In the genomic region with DNA sequence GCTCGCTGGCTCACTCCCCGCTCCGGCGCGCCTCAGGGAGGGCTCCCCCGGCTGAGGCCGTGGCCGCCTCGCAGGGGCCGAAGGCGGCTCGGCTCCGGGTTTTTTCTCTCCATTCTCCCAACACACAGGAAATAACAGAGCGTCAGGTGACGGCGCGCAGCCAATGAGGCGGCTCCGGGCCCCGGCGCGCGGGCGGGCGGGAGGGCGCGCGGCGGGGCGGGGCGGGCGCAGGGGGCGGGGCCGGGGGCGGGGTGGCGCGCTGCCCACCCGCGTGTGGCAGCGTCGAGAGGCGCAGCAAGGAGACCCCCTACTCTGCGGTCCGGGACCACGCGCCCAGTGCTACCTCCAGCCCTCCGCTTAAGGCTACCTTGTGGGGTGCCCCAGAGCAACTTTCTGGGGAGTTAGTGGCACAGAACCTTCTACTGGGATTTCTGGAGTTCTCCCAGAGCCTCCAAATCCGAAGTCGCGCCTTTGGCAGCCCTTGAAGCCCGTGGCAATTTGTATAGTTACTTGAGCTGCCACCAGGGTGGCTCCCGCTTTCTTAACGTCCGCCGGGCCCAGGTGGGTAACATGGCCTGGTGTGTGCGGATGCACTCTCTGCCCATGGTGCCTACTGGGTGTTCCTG, we compare ENCODE assay signal across 8 mouse cellular contexts.
A peak's percentile ranks its signal among the peaks of the same experiment; 100 is the strongest.
DNase-seq lines count a peak whose midpoint lies in the region; ATAC-seq and TF ChIP-seq lines count a peak whose summit lies in the region.

No protein-coding gene starts in this region.

- DNase-seq in CH12.LX (ENCODE audit: extremely low read depth), result peak; percentile 81
- DNase-seq in brain, embryonic 18.5 days (ENCODE audit: low read depth, low spot score), result peak; percentile 60
- peak; percentile 92 for DNase-seq in kidney, postnatal 10 days
- peak; percentile 94 for DNase-seq in lung, embryonic 14.5 days
- DNase-seq in testis, postnatal 14 days (ENCODE audit: low spot score), result peak; percentile 88

- no peaks in the 10 kb centered on the region for H3K27me3 ChIP-seq in CH12.LX (replicated peaks)
- H3K27me3 ChIP-seq in erythroblast, embryonic 14.5 days (ENCODE audit: control insufficient read depth), result no peaks in the 10 kb centered on the region
- H3K27me3 ChIP-seq in heart, embryonic 14.5 days (ENCODE audit: control insufficient read depth, insufficient read depth, low read length), result no peaks in the 10 kb centered on the region
- H3K27me3 ChIP-seq in lung, embryonic 14.5 days (ENCODE audit: insufficient read depth, low read length), result no peaks in the 10 kb centered on the region

- dilution Hi-C loops in CH12.LX (cut with MboI; ENCODE audit: extremely low pct_ligation_motif_present, extremely low pct_unique_long_range_greater_than_20kb, low sequenced_read_pairs), result no loop called here

- peaks cover 0 to 17% of the 10 kb centered on the region in 2 experiments for H3K36me3 ChIP-seq in CH12.LX (replicated peaks in 1 of 2; ENCODE audit: control insufficient read depth in 1 of 2, insufficient read depth in 1 of 2, low read length in 1 of 2)
- no peaks in the 10 kb centered on the region; the same call in 1 of the 2 replicates for H3K36me3 ChIP-seq in erythroblast, embryonic 14.5 days (ENCODE audit: control insufficient read depth)
- no peaks in the 10 kb centered on the region for H3K36me3 ChIP-seq in heart, embryonic 14.5 days (ENCODE audit: control insufficient read depth, insufficient read depth, low read length)
- H3K36me3 ChIP-seq in lung, embryonic 14.5 days (ENCODE audit: insufficient read depth), result no peaks in the 10 kb centered on the region

- peaks cover 34% of the 10 kb centered on the region for H3K79me2 ChIP-seq in CH12.LX (replicated peaks; ENCODE audit: control insufficient read depth, extremely low read depth, insufficient read depth, poor library complexity, severe bottlenecking)

- 1% methylated on average over 56 of the region's 56 CpGs for WGBS in heart, embryonic 14.5 days
- 1% methylated on average over 53 of the region's 56 CpGs for WGBS in lung, embryonic 14.5 days

- TF ChIP-seq CTCF in CH12.LX (conservative IDR thresholded peaks at IDR 0.05 in 1 of 2, IDR thresholded peaks at IDR 0.05 in 1 of 2; ENCODE audit: low read depth in 2 of 2, low read length in 2 of 2), result no peak
- TF ChIP-seq CTCF in lung, embryonic 14.5 days (IDR thresholded peaks at IDR 0.05; ENCODE audit: low read depth), result peak; percentile 31

- H3K27ac ChIP-seq in CH12.LX (ENCODE audit: insufficient read depth, low read depth), result peak overlapping the region; percentile 80; the same call in 1 of the 2 replicates
- peak overlapping the region; percentile 68 to 83 for H3K27ac ChIP-seq in heart, embryonic 14.5 days (replicated peaks in 1 of 2; ENCODE audit: control insufficient read depth in 1 of 2, insufficient read depth in 1 of 2, low read depth in 2 of 2, low read length in 2 of 2)
- peak overlapping the region; percentile 90 for H3K27ac ChIP-seq in lung, embryonic 14.5 days (ENCODE audit: low read depth)

- no peak for TF ChIP-seq EP300 in CH12.LX (IDR thresholded peaks at IDR 0.05; ENCODE audit: low read length)

- TF ChIP-seq RAD21 in CH12.LX (IDR thresholded peaks at IDR 0.05; ENCODE audit: low read depth, low read length), result no peak

- ATAC-seq in heart, embryonic 14.5 days (ENCODE audit: insufficient number of reproducible peaks, insufficient read depth, low FRiP score, low read depth), result peak; percentile 91
- peak; percentile 92 for ATAC-seq in lung, embryonic 14.5 days (ENCODE audit: insufficient read depth)
- peak; percentile 72 for ATAC-seq in neutrophil, adult 5-6 weeks (ENCODE audit: extremely low read depth, insufficient number of reproducible peaks, low FRiP score, poor library complexity, severe bottlenecking)

- H3K4me2 ChIP-seq in CH12.LX (ENCODE audit: insufficient read depth, low read depth, poor library complexity, severe bottlenecking), result peak overlapping the region; percentile 53
- peak overlapping the region; percentile 93 for H3K4me2 ChIP-seq in heart, embryonic 14.5 days (ENCODE audit: low read length)
- peak overlapping the region; percentile 73 for H3K4me2 ChIP-seq in lung, embryonic 14.5 days

- in situ Hi-C loops in CH12.LX (cut with MboI; ENCODE audit: low pct_ligation_motif_present, low pct_unique_long_range_greater_than_20kb, low sequenced_read_pairs), result no loop called here

- peak; percentile 88 for TF ChIP-seq POLR2A in CH12.LX (IDR thresholded peaks at IDR 0.05; ENCODE audit: low read depth, low read length)

- no peaks in the 10 kb centered on the region for H3K9me3 ChIP-seq in CH12.LX (replicated peaks; ENCODE audit: low read length)
- no peaks in the 10 kb centered on the region for H3K9me3 ChIP-seq in erythroblast, embryonic 14.5 days (ENCODE audit: control insufficient read depth, low read length)
- no peaks in the 10 kb centered on the region for H3K9me3 ChIP-seq in heart, embryonic 14.5 days (ENCODE audit: control insufficient read depth, low read length)
- no peaks in the 10 kb centered on the region for H3K9me3 ChIP-seq in lung, embryonic 14.5 days (ENCODE audit: low read depth, low read length)

- peak overlapping the region; percentile 97 for H3K9ac ChIP-seq in CH12.LX (ENCODE audit: insufficient read depth, low read depth)
- peak overlapping the region; percentile 91 for H3K9ac ChIP-seq in heart, embryonic 14.5 days (ENCODE audit: low read length)
- peak overlapping the region; percentile 90 for H3K9ac ChIP-seq in lung, embryonic 14.5 days

- H3K4me3 ChIP-seq in CH12.LX (replicated peaks in 1 of 3; ENCODE audit: low read depth in 2 of 3, low read length in 2 of 3, poor library complexity in 1 of 3), result peak overlapping the region; percentile 81 to 100 (median 97)
- H3K4me3 ChIP-seq in erythroblast, embryonic 14.5 days (replicated peaks), result peak overlapping the region; percentile 99
- H3K4me3 ChIP-seq in heart, embryonic 14.5 days (ENCODE audit: control insufficient read depth in 1 of 2, insufficient read depth in 1 of 2, low read depth in 1 of 2, low read length in 2 of 2), result peak overlapping the region; percentile 66 to 92
- H3K4me3 ChIP-seq in lung, embryonic 14.5 days (ENCODE audit: low read depth, low read length), result peak overlapping the region; percentile 96

- peaks cover 5 to 64% of the 10 kb centered on the region in 2 experiments for H3K4me1 ChIP-seq in CH12.LX (ENCODE audit: control insufficient read depth in 1 of 2, insufficient read depth in 2 of 2)
- peaks cover 37% of the 10 kb centered on the region for H3K4me1 ChIP-seq in erythroblast, embryonic 14.5 days (ENCODE audit: control insufficient read depth)
- H3K4me1 ChIP-seq in heart, embryonic 14.5 days (ENCODE audit: control insufficient read depth in 2 of 2, insufficient read depth in 2 of 2, low read length in 2 of 2), result peaks cover 16 to 42% of the 10 kb centered on the region in 2 experiments
- H3K4me1 ChIP-seq in lung, embryonic 14.5 days (ENCODE audit: insufficient read depth), result peaks cover 19% of the 10 kb centered on the region

TF ChIP-seq in CH12.LX, 34 proteins besides CTCF, POLR2A, EP300 and RAD21 (continues in another document):
- TF ChIP-seq POLR2AphosphoS2 (IDR thresholded peaks at IDR 0.05; ENCODE audit: low read depth, low read length), result no peak
- TF ChIP-seq JUND (conservative IDR thresholded peaks at IDR 0.05; ENCODE audit: low read depth, low read length), result no peak
- 0 out of 2 replicates have a peak, but pooled peaks have one; percentile 17 for TF ChIP-seq HCFC1 (IDR thresholded peaks at IDR 0.05; ENCODE audit: low read depth, low read length)
- TF ChIP-seq CHD2 (IDR thresholded peaks at IDR 0.05; ENCODE audit: low read length), result no peak
- TF ChIP-seq E2F4 (IDR thresholded peaks at IDR 0.05; ENCODE audit: insufficient replicate concordance, low read depth, low read length), result no peak
- TF ChIP-seq ZC3H11A (IDR thresholded peaks at IDR 0.05; ENCODE audit: low read depth, low read length), result no peak
- peak; percentile 45 for TF ChIP-seq TCF12 (IDR thresholded peaks at IDR 0.05; ENCODE audit: low read depth, low read length)
- no peak for TF ChIP-seq PAX5 (IDR thresholded peaks at IDR 0.05; ENCODE audit: low read length)
- peak; percentile 73 for TF ChIP-seq USF2 (conservative IDR thresholded peaks at IDR 0.05; ENCODE audit: low read depth, low read length)
- no peak for TF ChIP-seq JUN (IDR thresholded peaks at IDR 0.05; ENCODE audit: insufficient read depth, low read depth, low read length)
- TF ChIP-seq MAFK (IDR thresholded peaks at IDR 0.05; ENCODE audit: insufficient replicate concordance, low read length), result no peak
- TF ChIP-seq UBTF (IDR thresholded peaks at IDR 0.05; ENCODE audit: low read depth, low read length), result no peak; the same call in 1 of the 2 replicates
- TF ChIP-seq SIN3A (IDR thresholded peaks at IDR 0.05; ENCODE audit: low read length), result no peak
- no peak for TF ChIP-seq MAZ (IDR thresholded peaks at IDR 0.05; ENCODE audit: low read depth, low read length)
- no peak for TF ChIP-seq ZKSCAN1 (IDR thresholded peaks at IDR 0.05; ENCODE audit: borderline replicate concordance, low read depth, low read length)
- TF ChIP-seq USF1 (IDR thresholded peaks at IDR 0.05; ENCODE audit: low read depth, low read length), result peak; percentile 87
- TF ChIP-seq NELFE (IDR thresholded peaks at IDR 0.05; ENCODE audit: low read depth, low read length), result peak; percentile 74
- no peak for TF ChIP-seq SMC3 (IDR thresholded peaks at IDR 0.05; ENCODE audit: low read depth, low read length)
- TF ChIP-seq MXI1 (IDR thresholded peaks at IDR 0.05; ENCODE audit: low read depth, low read length), result peak; percentile 30; the same call in 1 of the 2 replicates
- no peak for TF ChIP-seq NRF1 (IDR thresholded peaks at IDR 0.05; ENCODE audit: low read depth, low read length)
- TF ChIP-seq BHLHE40 (IDR thresholded peaks at IDR 0.05; ENCODE audit: low read depth, low read length), result no peak
- no peak for TF ChIP-seq CHD1 (IDR thresholded peaks at IDR 0.05; ENCODE audit: low read depth, low read length)
- no peak for TF ChIP-seq MYC (IDR thresholded peaks at IDR 0.05; ENCODE audit: low read depth, low read length)
- TF ChIP-seq KAT2A (IDR thresholded peaks at IDR 0.05; ENCODE audit: insufficient replicate concordance, low read length), result no peak
- TF ChIP-seq IRF4 (IDR thresholded peaks at IDR 0.05; ENCODE audit: low read depth, low read length), result no peak
- 0 out of 2 replicates have a peak, but pooled peaks have one; percentile 34 for TF ChIP-seq TBP (conservative IDR thresholded peaks at IDR 0.05; ENCODE audit: low read depth, low read length)
- peak; percentile 67 for TF ChIP-seq ELF1 (IDR thresholded peaks at IDR 0.05; ENCODE audit: low read depth, low read length)
- no peak for TF ChIP-seq RCOR1 (conservative IDR thresholded peaks at IDR 0.05; ENCODE audit: low read depth, low read length)
- TF ChIP-seq GABPA (IDR thresholded peaks at IDR 0.05; ENCODE audit: insufficient replicate concordance, low read depth, low read length), result no peak
- TF ChIP-seq ZMIZ1 (IDR thresholded peaks at IDR 0.05; ENCODE audit: low read depth, low read length), result peak; percentile 51; the same call in 1 of the 2 replicates
- TF ChIP-seq MAX (IDR thresholded peaks at IDR 0.05; ENCODE audit: low read length), result no peak; the same call in 1 of the 2 replicates

Comparison
In these comparisons a context has a peak if more than half of its experiments do, and no peak if none do; other contexts are left out.
1. Peak in every context shown above with its lines: DNase-seq, ATAC-seq, H3K4me3 ChIP-seq and H3K27ac ChIP-seq.